Mouse (Mus musculus) heart, postnatal 10 days (tissue): ENCODE measurements around the gene Ttc27. TPM values are rescaled to one million over a fixed set of nuclear protein-coding genes. Genes with fewer than 3 reads are reported as not detected.

Experiments
- DNase-seq, 2 experiments: peaks; one replicate each; pipeline ENCODE4 v3.0.0; 2021
- intact Hi-C: fragments of 180-260 bp; cut with DNase I; formaldehyde crosslinking; loops from one replicate; pipeline ENCODE4 v1.15.1; 2025
- total RNA-seq, 2 experiments: library from RNA; stranded (reverse); gene quantifications; 2 replicates each; pipeline ENCODE4 v1.2.3; 2021

The Ttc27 gene
- total RNA-seq, 2 experiments from 2014 or later, result 33.7 to 38.1 TPM

- no peak for DNase-seq
- intact Hi-C loops, result no loop called here
Measured at GRCm38 (mm10) chr17:74751026-74751425, 33.5 kb downstream of the Ttc27 start.

- intact Hi-C loops, result no loop called here
- no peak for DNase-seq
Measured at GRCm38 (mm10) chr17:74752906-74753627, 35.5 kb downstream of the Ttc27 start.

GRCm38 (mm10) chr17:74753628-74754104 is 36.1 kb downstream of the Ttc27 start:
- no peak for DNase-seq
- intact Hi-C loops, result no loop called here

- intact Hi-C loops, result no loop called here
Measured at GRCm38 (mm10) chr17:74754369-74755118, 37.0 kb downstream of the Ttc27 start.

GRCm38 (mm10) chr17:74769390-74769811 is 51.9 kb downstream of the Ttc27 start:
- no peak for DNase-seq
- intact Hi-C loops, result no loop called here

More at GRCm38 (mm10) chr17:74754369-74755118, 37.0 kb downstream of the Ttc27 start:
- DNase-seq, result no peak

GRCm38 (mm10) chr17:74772364-74772763 is 54.8 kb downstream of the Ttc27 start:
- intact Hi-C loops, result no loop called here
- DNase-seq, result no peak

- intact Hi-C loops, result no loop called here
- no peak for DNase-seq
Measured at GRCm38 (mm10) chr17:74773556-74773955, 56.0 kb downstream of the Ttc27 start.

- no peak for DNase-seq
- intact Hi-C loops, result no loop called here
Measured at GRCm38 (mm10) chr17:74780133-74780532, 62.6 kb downstream of the Ttc27 start.

GRCm38 (mm10) chr17:74780627-74781026 is 63.1 kb downstream of the Ttc27 start:
- no peak for DNase-seq
- intact Hi-C loops, result no loop called here

- intact Hi-C loops, result no loop called here
- no peak for DNase-seq
Measured at GRCm38 (mm10) chr17:74781911-74782310, 64.4 kb downstream of the Ttc27 start.

- intact Hi-C loops, result no loop called here
Measured at GRCm38 (mm10) chr17:74785586-74785985, 68.1 kb downstream of the Ttc27 start.

GRCm38 (mm10) chr17:74786198-74786734 is 68.7 kb downstream of the Ttc27 start:
- intact Hi-C loops, result no loop called here
- no peak for DNase-seq

More at GRCm38 (mm10) chr17:74785586-74785985, 68.1 kb downstream of the Ttc27 start:
- no peak for DNase-seq

GRCm38 (mm10) chr17:74796023-74796699 is 78.6 kb downstream of the Ttc27 start:
- no peak for DNase-seq
- intact Hi-C loops, result no loop called here

GRCm38 (mm10) chr17:74799865-74800264 is 82.3 kb downstream of the Ttc27 start:
- no peak for DNase-seq
- intact Hi-C loops, result no loop called here

GRCm38 (mm10) chr17:74802765-74803164 is 85.2 kb downstream of the Ttc27 start:
- intact Hi-C loops, result no loop called here
- no peak for DNase-seq

GRCm38 (mm10) chr17:74803835-74804234 is 86.3 kb downstream of the Ttc27 start:
- intact Hi-C loops, result no loop called here
- DNase-seq, result no peak

GRCm38 (mm10) chr17:74804321-74804930 is 86.9 kb downstream of the Ttc27 start:
- DNase-seq, result no peak
- intact Hi-C loops, result no loop called here

GRCm38 (mm10) chr17:74807509-74808248 is 90.1 kb downstream of the Ttc27 start:
- no peak for DNase-seq
- intact Hi-C loops, result no loop called here

- intact Hi-C loops, result no loop called here
- no peak for DNase-seq
Measured at GRCm38 (mm10) chr17:74808330-74808729, 90.8 kb downstream of the Ttc27 start.

- intact Hi-C loops, result no loop called here
- DNase-seq, result no peak
Measured at GRCm38 (mm10) chr17:74808901-74809300, 91.4 kb downstream of the Ttc27 start.
